Mouse (Mus musculus): ENCODE results near the gene Meis1. TPM values are rescaled to one million over a fixed set of nuclear protein-coding genes. Genes with fewer than 3 reads are reported as not detected.

Meis1 gene
- polyA plus RNA-seq, 1 experiment: 7.8 TPM

GRCm38 (mm10) chr11:19016481-19017220 lies 2.1 kb downstream of the Meis1 start:
- Histone ChIP-seq H3K4me1 (ENCODE audit: control insufficient read depth, insufficient read depth, low read length) (no peaks in the 10 kb centered on the region), H3K4me3 (replicated peaks; ENCODE audit: control insufficient read depth, low read depth, low read length) (no peak overlapping the region), H3K27ac (ENCODE audit: control insufficient read depth, insufficient read depth, low read depth, low read length, poor library complexity) (no peak overlapping the region)
- TF ChIP-seq POLR2A (IDR thresholded peaks at IDR 0.05; ENCODE audit: borderline replicate concordance, control insufficient read depth, low read depth, low read length) (no peak), CTCF (IDR thresholded peaks at IDR 0.05; ENCODE audit: control insufficient read depth, insufficient read depth, low read length) (no peak)
- 2% methylated on average over 10 of the region's 10 CpGs for WGBS

- 2% methylated on average over 37 of the region's 37 CpGs for WGBS
- H3K4me3 ChIP-seq (replicated peaks; ENCODE audit: control insufficient read depth, low read depth, low read length): peak overlapping the region; percentile 4
- no peaks in the 10 kb centered on the region for H3K4me1 ChIP-seq (ENCODE audit: control insufficient read depth, insufficient read depth, low read length)
- TF ChIP-seq POLR2A (IDR thresholded peaks at IDR 0.05; ENCODE audit: borderline replicate concordance, control insufficient read depth, low read depth, low read length) (no peak), CTCF (IDR thresholded peaks at IDR 0.05; ENCODE audit: control insufficient read depth, insufficient read depth, low read length) (no peak)
- H3K27ac ChIP-seq (ENCODE audit: control insufficient read depth, insufficient read depth, low read depth, low read length, poor library complexity): no peak overlapping the region
Measured at GRCm38 (mm10) chr11:19015731-19016461, 2.9 kb downstream of the Meis1 start.

GRCm38 (mm10) chr11:19015381-19015730 lies 3.4 kb downstream of the Meis1 start:
- WGBS: 2% methylated on average over 5 of the region's 5 CpGs
- Histone ChIP-seq H3K4me3 (replicated peaks; ENCODE audit: control insufficient read depth, low read depth, low read length) (no peak overlapping the region), H3K27ac (ENCODE audit: control insufficient read depth, insufficient read depth, low read depth, low read length, poor library complexity) (no peak overlapping the region), H3K4me1 (ENCODE audit: control insufficient read depth, insufficient read depth, low read length) (no peaks in the 10 kb centered on the region)
- no peak for TF ChIP-seq POLR2A (IDR thresholded peaks at IDR 0.05; ENCODE audit: borderline replicate concordance, control insufficient read depth, low read depth, low read length)
- TF ChIP-seq CTCF (IDR thresholded peaks at IDR 0.05; ENCODE audit: control insufficient read depth, insufficient read depth, low read length): no peak

GRCm38 (mm10) chr11:19014441-19015161 lies 4.2 kb downstream of the Meis1 start:
- H3K4me1 ChIP-seq (ENCODE audit: control insufficient read depth, insufficient read depth, low read length): no peaks in the 10 kb centered on the region
- no peak for TF ChIP-seq CTCF (IDR thresholded peaks at IDR 0.05; ENCODE audit: control insufficient read depth, insufficient read depth, low read length)
- no peak for TF ChIP-seq POLR2A (IDR thresholded peaks at IDR 0.05; ENCODE audit: borderline replicate concordance, control insufficient read depth, low read depth, low read length)
- H3K4me3 ChIP-seq (replicated peaks; ENCODE audit: control insufficient read depth, low read depth, low read length): peak overlapping the region; percentile 41
- 2% methylated on average over 35 of the region's 35 CpGs for WGBS
- no peak overlapping the region for H3K27ac ChIP-seq (ENCODE audit: control insufficient read depth, insufficient read depth, low read depth, low read length, poor library complexity)

GRCm38 (mm10) chr11:19014113-19014440 lies 4.7 kb downstream of the Meis1 start:
- Histone ChIP-seq H3K4me3 (replicated peaks; ENCODE audit: control insufficient read depth, low read depth, low read length) (no peak overlapping the region), H3K4me1 (ENCODE audit: control insufficient read depth, insufficient read depth, low read length) (no peaks in the 10 kb centered on the region), H3K27ac (ENCODE audit: control insufficient read depth, insufficient read depth, low read depth, low read length, poor library complexity) (no peak overlapping the region)
- WGBS: 5% methylated on average over 12 of the region's 12 CpGs
- TF ChIP-seq CTCF (IDR thresholded peaks at IDR 0.05; ENCODE audit: control insufficient read depth, insufficient read depth, low read length) (no peak), POLR2A (IDR thresholded peaks at IDR 0.05; ENCODE audit: borderline replicate concordance, control insufficient read depth, low read depth, low read length) (no peak)

GRCm38 (mm10) chr11:19013141-19014112 lies 5.4 kb downstream of the Meis1 start:
- Histone ChIP-seq H3K27ac (ENCODE audit: control insufficient read depth, insufficient read depth, low read depth, low read length, poor library complexity) (no peak overlapping the region), H3K4me3 (replicated peaks; ENCODE audit: control insufficient read depth, low read depth, low read length) (no peak overlapping the region), H3K4me1 (ENCODE audit: control insufficient read depth, insufficient read depth, low read length) (no peaks in the 10 kb centered on the region)
- TF ChIP-seq CTCF (IDR thresholded peaks at IDR 0.05; ENCODE audit: control insufficient read depth, insufficient read depth, low read length): no peak
- TF ChIP-seq POLR2A (IDR thresholded peaks at IDR 0.05; ENCODE audit: borderline replicate concordance, control insufficient read depth, low read depth, low read length): no peak
- WGBS: 17% methylated on average over 25 of the region's 25 CpGs

GRCm38 (mm10) chr11:19012463-19013115 lies 6.2 kb downstream of the Meis1 start:
- no peak for TF ChIP-seq POLR2A (IDR thresholded peaks at IDR 0.05; ENCODE audit: borderline replicate concordance, control insufficient read depth, low read depth, low read length)
- no peak for TF ChIP-seq CTCF (IDR thresholded peaks at IDR 0.05; ENCODE audit: control insufficient read depth, insufficient read depth, low read length)
- no peak overlapping the region for H3K27ac ChIP-seq (ENCODE audit: control insufficient read depth, insufficient read depth, low read depth, low read length, poor library complexity)
- WGBS: 47% methylated on average over 2 of the region's 2 CpGs

More at GRCm38 (mm10) chr11:19012463-19013115, 6.2 kb downstream of the Meis1 start:
- Histone ChIP-seq H3K4me1 (ENCODE audit: control insufficient read depth, insufficient read depth, low read length) (no peaks in the 10 kb centered on the region), H3K4me3 (replicated peaks; ENCODE audit: control insufficient read depth, low read depth, low read length) (no peak overlapping the region)

All from bone marrow, adult 2 months (tissue).